Mouse (Mus musculus): Measurements from ENCODE around the gene Pip4p1. TPM values are rescaled to one million over a fixed set of nuclear protein-coding genes. Genes with fewer than 3 reads are reported as not detected.

The Pip4p1 gene
- polyA plus RNA-seq, 1 experiment from 2014 or later, result 37.9 TPM

GRCm38 (mm10) chr14:50891621-50892020 lies 39.0 kb downstream of the Pip4p1 start:
- no peak for ATAC-seq (replicated peaks; ENCODE audit: extremely low read depth, insufficient read depth, low FRiP score)
- H3K9me3 ChIP-seq (replicated peaks; ENCODE audit: control insufficient read depth, low read length), result no peaks in the 10 kb centered on the region
- no peak overlapping the region for H3K9ac ChIP-seq (ENCODE audit: low read length)
- no peak overlapping the region for H3K4me2 ChIP-seq (ENCODE audit: low read depth, low read length)
- peaks cover 8% of the 10 kb centered on the region for H3K4me1 ChIP-seq (ENCODE audit: control insufficient read depth, insufficient read depth, low read length)
- 85% methylated on average over 8 of the region's 8 CpGs for WGBS
- H3K36me3 ChIP-seq (ENCODE audit: control insufficient read depth, insufficient read depth), result no peaks in the 10 kb centered on the region
- no peak overlapping the region for H3K27ac ChIP-seq (ENCODE audit: low read length)
- H3K4me3 ChIP-seq (ENCODE audit: low read length), result no peak overlapping the region
- H3K27me3 ChIP-seq (ENCODE audit: control insufficient read depth, insufficient read depth, low read length), result peaks cover 6% of the 10 kb centered on the region

DNA sequence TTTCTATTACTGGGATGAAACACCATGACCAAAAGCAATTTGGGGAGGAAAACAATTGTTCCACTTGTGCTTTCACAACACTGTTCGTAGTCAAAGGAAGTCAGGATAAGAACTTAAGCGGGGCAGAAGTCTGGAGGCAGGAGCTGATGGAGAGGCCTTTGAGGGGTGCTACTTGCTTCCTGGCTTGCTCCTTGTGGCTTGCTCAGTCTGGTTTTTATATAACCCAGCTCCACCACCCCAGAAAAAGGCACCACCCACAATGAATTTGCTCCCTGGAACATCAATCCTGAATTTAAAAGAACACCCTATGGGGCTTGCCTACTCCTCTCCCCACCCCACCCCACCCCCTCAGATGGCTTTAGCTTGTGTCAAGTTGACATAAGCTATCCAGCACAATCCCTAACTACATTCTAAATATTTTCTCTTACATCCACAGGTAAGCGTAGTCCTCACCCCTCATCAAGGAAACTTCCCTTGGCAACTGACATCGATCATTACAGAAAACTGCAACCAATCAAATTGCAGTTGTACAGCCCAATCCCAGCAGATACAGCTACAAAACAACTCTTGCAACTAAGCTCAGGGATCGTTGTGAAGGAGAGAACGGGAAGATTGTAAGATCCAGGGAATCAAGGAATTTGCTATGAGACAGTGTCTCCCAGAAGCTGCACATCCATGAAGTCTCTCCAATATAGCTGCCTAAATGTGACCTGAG lies 54.3 kb downstream of the Pip4p1 start:
- WGBS, result 85% methylated on average over 6 of the region's 6 CpGs
- no peaks in the 10 kb centered on the region for H3K36me3 ChIP-seq (ENCODE audit: control insufficient read depth, insufficient read depth)
- no peak overlapping the region for H3K4me2 ChIP-seq (ENCODE audit: low read depth, low read length)
- H3K9me3 ChIP-seq (replicated peaks; ENCODE audit: control insufficient read depth, low read length), result no peaks in the 10 kb centered on the region
- ATAC-seq (replicated peaks; ENCODE audit: extremely low read depth, insufficient read depth, low FRiP score), result no peak
- no peak overlapping the region for H3K9ac ChIP-seq (ENCODE audit: low read length)
- no peaks in the 10 kb centered on the region for H3K27me3 ChIP-seq (ENCODE audit: control insufficient read depth, insufficient read depth, low read length)
- no peak overlapping the region for H3K27ac ChIP-seq (ENCODE audit: low read length)
- H3K4me3 ChIP-seq (ENCODE audit: low read length), result no peak overlapping the region
- H3K4me1 ChIP-seq (ENCODE audit: control insufficient read depth, insufficient read depth, low read length), result no peaks in the 10 kb centered on the region

Other genes with a start within 250 kb of the Pip4p1 start
- gene Olfr747, start 237.7 kb downstream of the Pip4p1 start, polyA plus RNA-seq (2015; fragmentation: Nextera tagmentation; extraction: Ambion mirVana), result not detected in 2 replicates
- not detected in 2 replicates for gene Olfr748, start 223.5 kb downstream of the Pip4p1 start, polyA plus RNA-seq (2015; fragmentation: Nextera tagmentation; extraction: Ambion mirVana)
- not detected in 2 replicates for gene Olfr749, start 185.8 kb downstream of the Pip4p1 start, polyA plus RNA-seq (2015; fragmentation: Nextera tagmentation; extraction: Ambion mirVana)
- 46.1 and 48.8 TPM in 2 replicates for gene Ttc5, start 145.3 kb downstream of the Pip4p1 start, polyA plus RNA-seq (2015; fragmentation: Nextera tagmentation; extraction: Ambion mirVana)
- gene Ccnb1ip1, start 123.1 kb downstream of the Pip4p1 start, polyA plus RNA-seq (2015; fragmentation: Nextera tagmentation; extraction: Ambion mirVana), result not detected in 2 replicates
- 39.3 and 40.4 TPM in 2 replicates for gene Parp2, start 123.0 kb downstream of the Pip4p1 start, polyA plus RNA-seq (2015; fragmentation: Nextera tagmentation; extraction: Ambion mirVana)
- gene Tep1, start 60.3 kb downstream of the Pip4p1 start, polyA plus RNA-seq (2015; fragmentation: Nextera tagmentation; extraction: Ambion mirVana), result 5.1 and 5.6 TPM in 2 replicates
- gene Klhl33, start 33.3 kb downstream of the Pip4p1 start, polyA plus RNA-seq (2015; fragmentation: Nextera tagmentation; extraction: Ambion mirVana), result 0.12 and 0.16 TPM in 2 replicates
- gene Osgep, start 6.0 kb downstream of the Pip4p1 start, polyA plus RNA-seq (2015; fragmentation: Nextera tagmentation; extraction: Ambion mirVana), result 134 and 141 TPM in 2 replicates
- 118 and 126 TPM in 2 replicates for gene Apex1, start 5.9 kb downstream of the Pip4p1 start, polyA plus RNA-seq (2015; fragmentation: Nextera tagmentation; extraction: Ambion mirVana)
- 32.0 and 36.9 TPM in 2 replicates for gene Pnp, start 226 bp upstream of the Pip4p1 start, polyA plus RNA-seq (2015; fragmentation: Nextera tagmentation; extraction: Ambion mirVana)
- not detected in 2 replicates for gene Gm49342, start 13.7 kb upstream of the Pip4p1 start, polyA plus RNA-seq (2015; fragmentation: Nextera tagmentation; extraction: Ambion mirVana)
- gene Pnp2, start 25.1 kb upstream of the Pip4p1 start, polyA plus RNA-seq (2015; fragmentation: Nextera tagmentation; extraction: Ambion mirVana), result 0.31 and 0.43 TPM in 2 replicates
- gene Rnase10, start 76.9 kb upstream of the Pip4p1 start, polyA plus RNA-seq (2015; fragmentation: Nextera tagmentation; extraction: Ambion mirVana), result 0.21 and 0.37 TPM in 2 replicates
- gene Rnase9, start 111.0 kb upstream of the Pip4p1 start, polyA plus RNA-seq (2015; fragmentation: Nextera tagmentation; extraction: Ambion mirVana), result not detected in 2 replicates
- gene Rnase11, start 119.3 kb upstream of the Pip4p1 start, polyA plus RNA-seq (2015; fragmentation: Nextera tagmentation; extraction: Ambion mirVana), result not detected in 2 replicates
- 0.71 TPM in 1 of 2 replicates, not detected in the other for gene Rnase12, start 126.8 kb upstream of the Pip4p1 start, polyA plus RNA-seq (2015; fragmentation: Nextera tagmentation; extraction: Ambion mirVana)
- gene Olfr750, start 143.6 kb upstream of the Pip4p1 start, polyA plus RNA-seq (2015; fragmentation: Nextera tagmentation; extraction: Ambion mirVana), result not detected in 2 replicates
- 27.3 and 30.5 TPM in 2 replicates for gene Rnase4, start 160.2 kb upstream of the Pip4p1 start, polyA plus RNA-seq (2015; fragmentation: Nextera tagmentation; extraction: Ambion mirVana)
- 3.4 and 4.4 TPM in 2 replicates for gene Ang, start 160.3 kb upstream of the Pip4p1 start, polyA plus RNA-seq (2015; fragmentation: Nextera tagmentation; extraction: Ambion mirVana)
- gene Eddm3b, start 183.6 kb upstream of the Pip4p1 start, polyA plus RNA-seq (2015; fragmentation: Nextera tagmentation; extraction: Ambion mirVana), result not detected in 2 replicates
- 0.80 and 1.1 TPM in 2 replicates for gene Rnase6, start 193.1 kb upstream of the Pip4p1 start, polyA plus RNA-seq (2015; fragmentation: Nextera tagmentation; extraction: Ambion mirVana)
- gene Rnase1, start 215.9 kb upstream of the Pip4p1 start, polyA plus RNA-seq (2015; fragmentation: Nextera tagmentation; extraction: Ambion mirVana), result 0.91 and 1.1 TPM in 2 replicates
- not detected in 2 replicates for gene Rnase2b, start 231.4 kb upstream of the Pip4p1 start, polyA plus RNA-seq (2015; fragmentation: Nextera tagmentation; extraction: Ambion mirVana)

Data from heart, embryonic 16.5 days (tissue).